Mouse (Mus musculus) layer of hippocampus, postnatal 25 days (tissue): Measurements from ENCODE around the gene Ifi211. TPM values are rescaled to one million over a fixed set of nuclear protein-coding genes. Genes with fewer than 3 reads are reported as not detected.
"Not testable (repeated sequence)": the region's sequence is repeated elsewhere in the genome, so short reads cannot be mapped to it uniquely, and the experiment has no call there.

Experiments
- DNase-seq, 2 experiments: peaks; one replicate each; pipeline ENCODE4 v3.0.0; 2022; ENCODE audit warnings: mixed read lengths in 2 of 2, low spot score in 1 of 2; ENCODE audit errors: extremely low spot score in 1 of 2
- total RNA-seq, 2 experiments: library from RNA; stranded (reverse); gene quantifications; 2 replicates each; pipeline ENCODE4 v1.2.3; 2021

Ifi211 gene
- not detected for total RNA-seq

GRCm38 (mm10) chr1:173912548-173913255 is at the start of gene Ifi211:
Ifi211 (minus strand) TSS chr1:173913046.
- not testable (repeated sequence) for DNase-seq

GRCm38 (mm10) chr1:173961491-173961890 is 48.6 kb upstream of the Ifi211 start:
- not testable (repeated sequence) for DNase-seq

- not testable (repeated sequence) for DNase-seq
Measured at GRCm38 (mm10) chr1:173959998-173960397, 47.2 kb upstream of the Ifi211 start.

GRCm38 (mm10) chr1:173955839-173956527 is 43.1 kb upstream of the Ifi211 start:
- not testable (repeated sequence) for DNase-seq

GRCm38 (mm10) chr1:173955071-173955796 is 42.4 kb upstream of the Ifi211 start:
- DNase-seq: no peak

GRCm38 (mm10) chr1:173953563-173953962 is 40.7 kb upstream of the Ifi211 start:
- DNase-seq: no peak

- DNase-seq: not testable (repeated sequence)
Measured at GRCm38 (mm10) chr1:173949044-173949443, 36.2 kb upstream of the Ifi211 start.

- DNase-seq: peak in 1 of 2 experiments; percentile 4
Measured at GRCm38 (mm10) chr1:173942780-173943066, 29.9 kb upstream of the Ifi211 start.

- peak in 1 of 2 experiments; percentile 11 for DNase-seq
Measured at GRCm38 (mm10) chr1:173941924-173942779, 29.3 kb upstream of the Ifi211 start, which contains the start of the genes Mndal and Ifi203. Mndal (minus strand) TSS chr1:173942491. Ifi203 (minus strand) TSS chr1:173942672.

- not testable (repeated sequence) for DNase-seq
Measured at GRCm38 (mm10) chr1:173941522-173941921, 28.7 kb upstream of the Ifi211 start.

GRCm38 (mm10) chr1:173919279-173919678 is 6.4 kb upstream of the Ifi211 start:
- not testable (repeated sequence) for DNase-seq

GRCm38 (mm10) chr1:173914559-173914958 is 1.7 kb upstream of the Ifi211 start:
- DNase-seq: no peak

- DNase-seq: not testable (repeated sequence)
Measured at GRCm38 (mm10) chr1:173913256-173913791, 478 bp upstream of the Ifi211 start.

- DNase-seq: no peak
Measured at GRCm38 (mm10) chr1:173911808-173912464, 910 bp downstream of the Ifi211 start.

GRCm38 (mm10) chr1:173908390-173908789 is 4.5 kb downstream of the Ifi211 start:
- DNase-seq: not testable (repeated sequence)

GRCm38 (mm10) chr1:173905885-173906284 is 7.0 kb downstream of the Ifi211 start:
- not testable (repeated sequence) for DNase-seq

GRCm38 (mm10) chr1:173889741-173890140 is 23.1 kb downstream of the Ifi211 start:
- DNase-seq: not testable (repeated sequence)

GRCm38 (mm10) chr1:173887026-173887787 is 25.6 kb downstream of the Ifi211 start:
- DNase-seq: not testable (repeated sequence)
